Mouse (Mus musculus): Measurements from ENCODE around the gene Celsr3.

Gene Celsr3

GRCm38 (mm10) chr9:108825820-108826699 lies at the start of gene Celsr3:
TSS of gene Celsr3 (plus strand) at chr9:108826320.
- in situ Hi-C loops (cut with MboI; ENCODE audit: unreplicated experiment in 2 of 2), result no loop called here

- in situ Hi-C loops (cut with MboI; ENCODE audit: unreplicated experiment in 2 of 2), result no loop called here
Observed at GRCm38 (mm10) chr9:108776614-108777013, 49.5 kb upstream of the Celsr3 start.

GRCm38 (mm10) chr9:108777276-108777675 lies 48.8 kb upstream of the Celsr3 start:
- in situ Hi-C loops (cut with MboI; ENCODE audit: unreplicated experiment in 2 of 2), result no loop called here

GRCm38 (mm10) chr9:108780959-108781358 lies 45.2 kb upstream of the Celsr3 start:
- in situ Hi-C loops (cut with MboI; ENCODE audit: unreplicated experiment in 2 of 2), result no loop called here

- in situ Hi-C loops (cut with MboI; ENCODE audit: unreplicated experiment in 2 of 2), result no loop called here
Observed at GRCm38 (mm10) chr9:108781891-108782290, 44.2 kb upstream of the Celsr3 start.

- in situ Hi-C loops (cut with MboI; ENCODE audit: unreplicated experiment in 2 of 2), result no loop called here
Observed at GRCm38 (mm10) chr9:108782836-108783547, 43.1 kb upstream of the Celsr3 start.

- in situ Hi-C loops (cut with MboI; ENCODE audit: unreplicated experiment in 2 of 2), result no loop called here
Observed at GRCm38 (mm10) chr9:108783548-108784463, 42.3 kb upstream of the Celsr3 start, which contains the start of gene Ip6k2. TSS of gene Ip6k2 (plus strand) at chr9:108783796.

- in situ Hi-C loops (cut with MboI; ENCODE audit: unreplicated experiment in 2 of 2), result no loop called here
Observed at GRCm38 (mm10) chr9:108785416-108785815, 40.7 kb upstream of the Celsr3 start.

GRCm38 (mm10) chr9:108786494-108786893 lies 39.6 kb upstream of the Celsr3 start:
- in situ Hi-C loops (cut with MboI; ENCODE audit: unreplicated experiment in 2 of 2), result no loop called here

- in situ Hi-C loops (cut with MboI; ENCODE audit: unreplicated experiment in 2 of 2), result no loop called here
Observed at GRCm38 (mm10) chr9:108787080-108787479, 39.0 kb upstream of the Celsr3 start.

GRCm38 (mm10) chr9:108788713-108789112 lies 37.4 kb upstream of the Celsr3 start:
- in situ Hi-C loops (cut with MboI; ENCODE audit: unreplicated experiment in 2 of 2), result no loop called here

- in situ Hi-C loops (cut with MboI; ENCODE audit: unreplicated experiment in 2 of 2), result no loop called here
Observed at GRCm38 (mm10) chr9:108792307-108792706, 33.8 kb upstream of the Celsr3 start.

GRCm38 (mm10) chr9:108792730-108793129 lies 33.4 kb upstream of the Celsr3 start:
- in situ Hi-C loops (cut with MboI; ENCODE audit: unreplicated experiment in 2 of 2), result no loop called here

GRCm38 (mm10) chr9:108795281-108795680 lies 30.8 kb upstream of the Celsr3 start:
- in situ Hi-C loops (cut with MboI; ENCODE audit: unreplicated experiment in 2 of 2), result no loop called here

GRCm38 (mm10) chr9:108795762-108796161 lies 30.4 kb upstream of the Celsr3 start:
- in situ Hi-C loops (cut with MboI; ENCODE audit: unreplicated experiment in 2 of 2), result no loop called here

GRCm38 (mm10) chr9:108796351-108796981 lies 29.7 kb upstream of the Celsr3 start:
- in situ Hi-C loops (cut with MboI; ENCODE audit: unreplicated experiment in 2 of 2), result no loop called here

- in situ Hi-C loops (cut with MboI; ENCODE audit: unreplicated experiment in 2 of 2), result no loop called here
Observed at GRCm38 (mm10) chr9:108797477-108797876, 28.6 kb upstream of the Celsr3 start.

- in situ Hi-C loops (cut with MboI; ENCODE audit: unreplicated experiment in 2 of 2), result no loop called here
Observed at GRCm38 (mm10) chr9:108798508-108799075, 27.5 kb upstream of the Celsr3 start.

- in situ Hi-C loops (cut with MboI; ENCODE audit: unreplicated experiment in 2 of 2), result no loop called here
Observed at GRCm38 (mm10) chr9:108799564-108799963, 26.6 kb upstream of the Celsr3 start.

- in situ Hi-C loops (cut with MboI; ENCODE audit: unreplicated experiment in 2 of 2), result loop anchor here (5.0 kb wide), 2 partner anchors 48 to 133 kb away; no protein-coding TSS in a partner anchor
Observed at GRCm38 (mm10) chr9:108805768-108806167, 20.4 kb upstream of the Celsr3 start.
